Mouse (Mus musculus): ENCODE results near the gene Abhd15. TPM values are rescaled to one million over a fixed set of nuclear protein-coding genes. Genes with fewer than 3 reads are reported as not detected.

The Abhd15 gene
- total RNA-seq, 1 experiment from 2014 or later: 13.8 TPM

- no peak for ATAC-seq (ENCODE audit: extremely low read depth, insufficient number of reproducible peaks, low FRiP score, poor library complexity, severe bottlenecking)
Measured at GRCm38 (mm10) chr11:77492311-77492871, 22.5 kb upstream of the Abhd15 start.

GRCm38 (mm10) chr11:77492911-77493332 lies 22.0 kb upstream of the Abhd15 start:
- peak; percentile 64 for ATAC-seq (ENCODE audit: extremely low read depth, insufficient number of reproducible peaks, low FRiP score, poor library complexity, severe bottlenecking)

- ATAC-seq (ENCODE audit: extremely low read depth, insufficient number of reproducible peaks, low FRiP score, poor library complexity, severe bottlenecking): no peak
Measured at GRCm38 (mm10) chr11:77493512-77494343, 21.2 kb upstream of the Abhd15 start, which contains the start of gene Git1. Gene Git1, plus strand, starts transcription at chr11:77493562.

- ATAC-seq (ENCODE audit: extremely low read depth, insufficient number of reproducible peaks, low FRiP score, poor library complexity, severe bottlenecking): no peak
Measured at GRCm38 (mm10) chr11:77494344-77494676, 20.6 kb upstream of the Abhd15 start.

- ATAC-seq (ENCODE audit: extremely low read depth, insufficient number of reproducible peaks, low FRiP score, poor library complexity, severe bottlenecking): no peak
Measured at GRCm38 (mm10) chr11:77494782-77495181, 20.1 kb upstream of the Abhd15 start.

- ATAC-seq (ENCODE audit: extremely low read depth, insufficient number of reproducible peaks, low FRiP score, poor library complexity, severe bottlenecking): no peak
Measured at GRCm38 (mm10) chr11:77495507-77495906, 19.4 kb upstream of the Abhd15 start.

- no peak for ATAC-seq (ENCODE audit: extremely low read depth, insufficient number of reproducible peaks, low FRiP score, poor library complexity, severe bottlenecking)
Measured at GRCm38 (mm10) chr11:77497341-77497756, 17.6 kb upstream of the Abhd15 start.

- no peak for ATAC-seq (ENCODE audit: extremely low read depth, insufficient number of reproducible peaks, low FRiP score, poor library complexity, severe bottlenecking)
Measured at GRCm38 (mm10) chr11:77497851-77498250, 17.1 kb upstream of the Abhd15 start.

GRCm38 (mm10) chr11:77498261-77499139 lies 16.4 kb upstream of the Abhd15 start:
- ATAC-seq (ENCODE audit: extremely low read depth, insufficient number of reproducible peaks, low FRiP score, poor library complexity, severe bottlenecking): no peak

- ATAC-seq (ENCODE audit: extremely low read depth, insufficient number of reproducible peaks, low FRiP score, poor library complexity, severe bottlenecking): no peak
Measured at GRCm38 (mm10) chr11:77499354-77499753, 15.6 kb upstream of the Abhd15 start.

GRCm38 (mm10) chr11:77500361-77501325 lies 14.3 kb upstream of the Abhd15 start:
- ATAC-seq (ENCODE audit: extremely low read depth, insufficient number of reproducible peaks, low FRiP score, poor library complexity, severe bottlenecking): no peak

GRCm38 (mm10) chr11:77501392-77501791 lies 13.5 kb upstream of the Abhd15 start:
- peak; percentile 53; the same call in 1 of the 2 replicates for ATAC-seq (ENCODE audit: extremely low read depth, insufficient number of reproducible peaks, low FRiP score, poor library complexity, severe bottlenecking)

GRCm38 (mm10) chr11:77501971-77502370 lies 12.9 kb upstream of the Abhd15 start:
- ATAC-seq (ENCODE audit: extremely low read depth, insufficient number of reproducible peaks, low FRiP score, poor library complexity, severe bottlenecking): no peak

- ATAC-seq (ENCODE audit: extremely low read depth, insufficient number of reproducible peaks, low FRiP score, poor library complexity, severe bottlenecking): no peak
Measured at GRCm38 (mm10) chr11:77502481-77502880, 12.4 kb upstream of the Abhd15 start.

GRCm38 (mm10) chr11:77503511-77503910 lies 11.4 kb upstream of the Abhd15 start:
- no peak for ATAC-seq (ENCODE audit: extremely low read depth, insufficient number of reproducible peaks, low FRiP score, poor library complexity, severe bottlenecking)

GRCm38 (mm10) chr11:77504377-77504776 lies 10.5 kb upstream of the Abhd15 start:
- ATAC-seq (ENCODE audit: extremely low read depth, insufficient number of reproducible peaks, low FRiP score, poor library complexity, severe bottlenecking): no peak

GRCm38 (mm10) chr11:77505291-77505980 lies 9.5 kb upstream of the Abhd15 start:
- ATAC-seq (ENCODE audit: extremely low read depth, insufficient number of reproducible peaks, low FRiP score, poor library complexity, severe bottlenecking): no peak

GRCm38 (mm10) chr11:77506273-77506672 lies 8.6 kb upstream of the Abhd15 start:
- ATAC-seq (ENCODE audit: extremely low read depth, insufficient number of reproducible peaks, low FRiP score, poor library complexity, severe bottlenecking): no peak

Measured in neutrophil, adult 5-6 weeks (primary cell).